Mouse (Mus musculus): ENCODE data around the gene Pml.

Pml gene

DNA sequence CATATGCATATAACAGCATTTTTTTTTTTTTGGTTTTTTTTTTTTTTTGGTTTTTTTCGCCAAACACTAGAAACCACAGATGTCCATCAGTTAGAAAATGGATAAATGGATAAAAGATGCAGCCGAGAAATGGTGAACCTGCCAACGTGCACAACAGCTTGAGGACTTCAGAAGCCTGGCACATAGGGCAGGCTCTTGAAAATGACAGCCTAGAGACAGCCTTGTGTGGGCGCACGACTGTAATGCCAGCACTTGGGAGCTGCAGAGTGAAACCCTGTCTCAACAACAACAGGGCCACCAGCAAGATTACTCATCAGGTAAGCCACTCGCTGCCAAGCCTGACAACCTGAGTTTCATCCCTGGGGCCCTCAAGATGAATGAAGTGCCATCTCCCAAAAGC, 80.2 kb downstream of the Pml start:
- DNase-seq (ENCODE audit: extremely low spot score): no peak

DNA sequence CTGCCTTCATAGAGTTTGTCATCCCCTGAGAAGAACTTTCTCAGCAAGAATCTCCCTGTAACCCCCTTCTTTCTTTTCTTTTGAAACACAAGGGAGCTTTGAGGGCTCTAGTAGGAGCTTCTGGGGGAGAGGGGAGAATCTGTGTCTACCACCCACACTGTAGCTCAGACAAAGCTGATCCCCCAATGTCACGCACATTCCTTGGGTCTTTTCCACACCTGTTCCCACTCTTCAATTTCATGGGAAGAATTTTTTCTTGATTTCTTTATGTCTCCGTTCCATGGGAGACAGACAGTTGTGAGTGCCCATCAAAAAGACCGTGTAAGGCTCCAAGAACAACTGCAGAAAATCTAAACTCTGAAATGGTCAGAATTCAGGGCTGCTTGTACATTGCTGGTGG, 80.7 kb downstream of the Pml start:
- no peak for DNase-seq (ENCODE audit: extremely low spot score)

Data from embryo, embryonic 9.5 days (tissue).